Mouse (Mus musculus) A20 (cell line): ENCODE data around the gene Chrm4.
A peak's percentile ranks its signal among the peaks of the same experiment; 100 is the strongest.

Experiments
- DNase-seq: peaks from one replicate; pipeline ENCODE4 v3.0.0-alpha.2; 2011; ENCODE audit warnings: low read depth, low spot score

The Chrm4 gene

GRCm38 (mm10) chr2:91963443-91963932, 36.4 kb downstream of the Chrm4 start:
- DNase-seq, result peak; percentile 94

- no peak for DNase-seq
Observed at GRCm38 (mm10) chr2:91964610-91965204, 37.7 kb downstream of the Chrm4 start.

GRCm38 (mm10) chr2:91965417-91965816, 38.4 kb downstream of the Chrm4 start:
- no peak for DNase-seq

GRCm38 (mm10) chr2:91966367-91966766, 39.3 kb downstream of the Chrm4 start:
- DNase-seq, result no peak

- no peak for DNase-seq
Observed at GRCm38 (mm10) chr2:91967962-91968361, 40.9 kb downstream of the Chrm4 start.

GRCm38 (mm10) chr2:91971231-91972097, 44.4 kb downstream of the Chrm4 start:
- no peak for DNase-seq

GRCm38 (mm10) chr2:91972121-91972566, 45.1 kb downstream of the Chrm4 start:
- no peak for DNase-seq

- no peak for DNase-seq
Observed at GRCm38 (mm10) chr2:91973416-91974135, 46.5 kb downstream of the Chrm4 start.

GRCm38 (mm10) chr2:91975581-91976541, 48.8 kb downstream of the Chrm4 start, which contains the start of gene Dgkz:
Gene Dgkz (minus strand): TSS chr2:91975864.
- no peak for DNase-seq

- no peak for DNase-seq
Observed at GRCm38 (mm10) chr2:91977960-91978359, 50.9 kb downstream of the Chrm4 start.
